Mouse (Mus musculus) embryonic facial prominence, embryonic 12.5 days (tissue): ENCODE results near the gene Pcyt1a. TPM values are rescaled to one million over a fixed set of nuclear protein-coding genes. Genes with fewer than 3 reads are reported as not detected.

ENCODE experiments used
- ATAC-seq: fragments of 200-750 bp; cut with Nextera tagmentation; 2 replicates; pipeline ENCODE4 v1.8.0; 2017; ENCODE audit not compliant: insufficient number of reproducible peaks, insufficient read depth, low FRiP score, low TSS enrichment
- H3K27ac ChIP-seq: fragments of 300-500 bp; sonication (generic); 2 replicates; pipeline ENCODE4 v1.5.1; 2016; ENCODE audit warnings: mild to moderate bottlenecking
- H3K27me3 ChIP-seq: fragments of 300-500 bp; sonication (generic); 2 replicates; pipeline ENCODE4 v1.6.1; 2016; ENCODE audit warnings: mild to moderate bottlenecking, moderate library complexity
- H3K36me3 ChIP-seq: fragments of 300-500 bp; sonication (generic); 2 replicates; pipeline ENCODE4 v1.6.1; 2016; ENCODE audit warnings: mild to moderate bottlenecking
- H3K4me1 ChIP-seq: fragments of 300-500 bp; sonication (generic); 2 replicates; pipeline ENCODE4 v1.6.1; 2016
- H3K4me2 ChIP-seq: fragments of 300-500 bp; sonication (generic); replicated peaks from 2 replicates; pipeline ENCODE4 v1.6.1; 2016; ENCODE audit warnings: mild to moderate bottlenecking, moderate library complexity
- H3K4me3 ChIP-seq: fragments of 300-500 bp; sonication (generic); 2 replicates; pipeline ENCODE4 v1.5.1; 2016; ENCODE audit warnings: mild to moderate bottlenecking
- H3K9ac ChIP-seq: fragments of 300-500 bp; sonication (generic); 2 replicates; pipeline ENCODE4 v1.6.1; 2016; ENCODE audit warnings: mild to moderate bottlenecking, moderate library complexity
- H3K9me3 ChIP-seq: fragments of 300-500 bp; sonication (generic); 2 replicates; pipeline ENCODE4 v1.6.1; 2016; ENCODE audit warnings: mild to moderate bottlenecking, moderate library complexity
- WGBS: fragments of 180-500 bp; shearing (Covaris S2); methylation state at CpG from one replicate; pipeline ENCODE4 v1.1.7; 2016; 5-methylcytosine and 5-hydroxymethylcytosine counted together
- polyA plus RNA-seq: library from polyadenylated mRNA; unstranded; fragments of >200 nt; fragmentation: Nextera tagmentation; extraction: Ambion mirVana; gene quantifications from 2 replicates; pipeline ENCODE4 v1.2.1, GENCODE M21; 2016

Gene Pcyt1a
- polyA plus RNA-seq, 1 experiment from 2014 or later = 35.4 TPM

DNA sequence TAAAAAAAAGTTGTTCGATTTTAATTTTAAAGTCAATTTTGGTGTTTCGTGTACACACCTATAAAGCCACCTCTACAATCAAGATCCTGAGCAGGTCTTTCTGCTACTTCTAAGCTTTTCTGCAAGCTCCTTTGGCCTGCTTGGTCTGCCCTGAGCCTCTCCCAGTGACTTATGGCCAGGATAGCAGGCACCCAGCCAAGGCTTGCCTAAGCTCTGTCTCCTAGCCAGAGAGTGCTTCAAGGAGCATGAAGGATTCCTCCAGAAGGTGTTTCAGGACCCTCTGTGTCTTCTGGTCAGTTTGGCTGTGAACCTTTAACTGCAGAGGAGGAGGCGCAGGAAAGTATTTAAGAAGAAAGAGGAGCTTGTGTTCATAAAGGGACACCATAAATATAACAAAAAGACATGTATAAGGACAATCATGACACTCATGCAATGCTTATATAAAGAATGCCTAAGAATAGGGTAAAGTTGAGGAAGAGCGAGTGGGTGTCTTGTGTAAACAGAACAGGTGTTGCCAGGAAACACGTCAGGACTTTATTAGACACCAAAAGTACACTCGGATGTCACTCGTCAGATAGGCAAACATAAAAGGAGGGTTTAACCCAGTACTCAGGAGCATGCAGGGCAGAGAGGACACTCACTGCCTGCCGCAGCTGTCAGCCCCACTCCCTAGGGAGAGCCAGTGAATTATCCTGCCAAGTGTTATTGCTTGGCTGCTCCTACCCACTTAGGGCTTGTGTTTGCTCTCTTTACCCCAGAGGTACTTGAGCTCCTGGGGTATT, 92.9 kb downstream of the Pcyt1a start:
- Histone ChIP-seq H3K9me3 (no peaks in the 10 kb centered on the region), H3K4me3 (no peak overlapping the region), H3K4me1 (no peaks in the 10 kb centered on the region), H3K36me3 (no peaks in the 10 kb centered on the region), H3K4me2 (no peak overlapping the region), H3K27ac (no peak overlapping the region), H3K27me3 (no peaks in the 10 kb centered on the region), H3K9ac (no peak overlapping the region)
- no peak for ATAC-seq
- 62% methylated on average over 8 of the region's 8 CpGs for WGBS

DNA sequence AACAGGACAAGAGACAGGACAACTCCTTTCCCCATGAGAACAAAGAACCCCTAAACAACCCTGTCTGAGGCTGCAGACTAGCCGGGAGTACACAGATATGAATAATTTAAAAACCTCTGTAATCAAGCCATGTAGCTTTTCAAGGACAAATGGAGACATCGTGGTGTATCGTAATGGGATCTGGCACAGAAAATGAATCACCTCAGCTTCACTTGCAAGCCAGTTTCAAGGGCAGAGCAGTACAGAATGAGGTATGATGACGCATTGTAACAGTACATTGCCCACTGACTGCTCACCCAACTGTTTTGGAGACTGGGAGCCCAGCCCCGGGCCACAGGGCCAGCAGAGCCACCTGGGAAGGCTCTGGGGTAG, 93.5 kb downstream of the Pcyt1a start:
- Histone ChIP-seq H3K27me3 (no peaks in the 10 kb centered on the region), H3K4me2 (no peak overlapping the region), H3K4me3 (no peak overlapping the region), H3K9me3 (no peaks in the 10 kb centered on the region), H3K4me1 (no peaks in the 10 kb centered on the region), H3K27ac (no peak overlapping the region), H3K9ac (no peak overlapping the region), H3K36me3 (no peaks in the 10 kb centered on the region)
- ATAC-seq = no peak
- 66% methylated on average over 5 of the region's 5 CpGs for WGBS

Other genes with a start within 250 kb of the Pcyt1a start
- 22.3 and 24.8 TPM in 2 replicates for gene Fbxo45, start 183.8 kb upstream of the Pcyt1a start, polyA plus RNA-seq
- gene Wdr53, start 183.7 kb upstream of the Pcyt1a start, polyA plus RNA-seq = 16.6 and 18.0 TPM in 2 replicates
- 0.15 TPM in 1 of 2 replicates, not detected in the other for gene Smco1, start 159.5 kb upstream of the Pcyt1a start, polyA plus RNA-seq
- 33.8 and 41.8 TPM in 2 replicates for gene Rnf168, start 153.5 kb upstream of the Pcyt1a start, polyA plus RNA-seq
- 31.9 and 33.2 TPM in 2 replicates for gene Ubxn7, start 98.7 kb upstream of the Pcyt1a start, polyA plus RNA-seq
- gene Tm4sf19, start 30.4 kb upstream of the Pcyt1a start, polyA plus RNA-seq = not detected in 2 replicates
- 25.6 and 28.7 TPM in 2 replicates for gene Tctex1d2, start 11.2 kb upstream of the Pcyt1a start, polyA plus RNA-seq
- gene Slc51a, start 57.0 kb downstream of the Pcyt1a start, polyA plus RNA-seq = 0.09 and 0.33 TPM in 2 replicates
- gene Zdhhc19, start 65.3 kb downstream of the Pcyt1a start, polyA plus RNA-seq = not detected in 2 replicates
- 32.7 and 36.6 TPM in 2 replicates for gene Tfrc, start 178.0 kb downstream of the Pcyt1a start, polyA plus RNA-seq
- 13.4 and 13.8 TPM in 2 replicates for gene Tnk2, start 213.0 kb downstream of the Pcyt1a start, polyA plus RNA-seq